Mouse (Mus musculus) testis, adult 2 months (tissue): ENCODE results near the gene Plcb4.

ENCODE experiments used
- CTCF ChIP-seq: fragments of 200-500 bp; IDR thresholded peaks from 2 replicates; pipeline ENCODE4 v1.5.1; 2012; ENCODE audit warnings: low read depth, mild to moderate bottlenecking, inconsistent platforms, low read length, moderate library complexity; ENCODE audit not compliant: control insufficient read depth, insufficient read depth, insufficient replicate concordance
- POLR2A ChIP-seq: fragments of 200-500 bp; IDR thresholded peaks from 2 replicates; pipeline ENCODE4 v1.6.1; 2012; ENCODE audit warnings: low read depth, mild to moderate bottlenecking, inconsistent platforms, low read length, moderate library complexity; ENCODE audit not compliant: control insufficient read depth

GRCm38 (mm10) chr2:135980428-135980827 is 321.6 kb downstream of the Plcb4 start:
- TF ChIP-seq CTCF: no peak
- no peak for TF ChIP-seq POLR2A
